Mouse (Mus musculus) liver, embryonic 14.5 days (tissue): Measurements from ENCODE around the gene Slc16a1. TPM values are rescaled to one million over a fixed set of nuclear protein-coding genes. Genes with fewer than 3 reads are reported as not detected.

Source experiments
- ATAC-seq: fragments of 200-750 bp; cut with Nextera tagmentation; 2 replicates; pipeline ENCODE4 v1.8.0; 2017; ENCODE audit warnings: moderate number of reproducible peaks, mild to moderate bottlenecking, moderate library complexity; ENCODE audit not compliant: insufficient read depth
- DNase-seq, 3 experiments: peaks; one replicate each; pipeline ENCODE4 v3.0.0-alpha.2; 2012 to 2013; ENCODE audit warnings: low read depth in 3 of 3, low spot score in 3 of 3
- H3K27ac ChIP-seq: fragments of 300-500 bp; sonication (generic); 2 replicates; pipeline ENCODE4 v1.5.1; 2014; ENCODE audit warnings: moderate library complexity, mild to moderate bottlenecking, control low read depth, inconsistent platforms
- H3K27me3 ChIP-seq: fragments of 300-500 bp; sonication (generic); 2 replicates; pipeline ENCODE4 v1.6.1; 2014; ENCODE audit warnings: mild to moderate bottlenecking, low read length, moderate library complexity; ENCODE audit not compliant: control insufficient read depth, insufficient read depth
- H3K36me3 ChIP-seq: fragments of 300-500 bp; sonication (generic); replicated peaks from 2 replicates; pipeline ENCODE4 v1.6.1; 2014; ENCODE audit warnings: low read depth; ENCODE audit not compliant: control insufficient read depth, insufficient read depth
- H3K4me1 ChIP-seq, 2 experiments: fragments of 200-500 bp in 1 of 2; fragments of 300-500 bp in 1 of 2; sonication (generic) in 1 of 2; replicated peaks; 2 replicates each; pipeline ENCODE4 v1.6.1; 2012 to 2014; ENCODE audit warnings: antibody characterized with exemption in 1 of 2, inconsistent platforms in 1 of 2, low read length in 1 of 2; ENCODE audit not compliant: control insufficient read depth in 2 of 2, insufficient read depth in 2 of 2
- H3K4me2 ChIP-seq: fragments of 300-500 bp; sonication (generic); 2 replicates; pipeline ENCODE4 v1.6.1; 2014; ENCODE audit warnings: low read depth, mild to moderate bottlenecking, control low read depth, moderate library complexity
- H3K4me3 ChIP-seq, 2 experiments: fragments of 200-500 bp in 1 of 2; fragments of 300-500 bp in 1 of 2; sonication (generic) in 1 of 2; 2 replicates each; pipeline ENCODE4 v1.5.1; 2012 to 2014; ENCODE audit warnings: low read depth in 2 of 2, low read length in 2 of 2, mild to moderate bottlenecking in 2 of 2, control low read depth in 1 of 2, inconsistent platforms in 1 of 2, moderate library complexity in 1 of 2; ENCODE audit not compliant: insufficient read depth in 1 of 2
- H3K9ac ChIP-seq: fragments of 300-500 bp; sonication (generic); replicated peaks from 2 replicates; pipeline ENCODE4 v1.6.1; 2014; ENCODE audit warnings: mild to moderate bottlenecking, control low read depth, moderate library complexity
- H3K9me3 ChIP-seq: fragments of 300-500 bp; sonication (generic); 2 replicates; pipeline ENCODE4 v1.6.1; 2016; ENCODE audit warnings: low read length, mixed read lengths; ENCODE audit not compliant: control insufficient read depth
- CTCF ChIP-seq: IDR thresholded peaks from 2 replicates; pipeline ENCODE4 v1.5.1; 2016; ENCODE audit warnings: antibody characterized with exemption, low read depth, control low read depth
- EP300 ChIP-seq: IDR thresholded peaks from 2 replicates; pipeline ENCODE4 v1.6.1; 2016; ENCODE audit warnings: antibody characterized with exemption, low read depth
- WGBS: fragments of 180-500 bp; shearing (Covaris S2); extraction: QIAGEN DNeasy Blood & Tissue Kit; methylation state at CpG from one replicate; pipeline ENCODE4 v1.1.7; 2014; ENCODE audit not compliant: insufficient replicate concordance; 5-methylcytosine and 5-hydroxymethylcytosine counted together
- polyA plus RNA-seq, 2 experiments: library from polyadenylated mRNA; depleted of rRNA in 1 of 2; stranded (reverse) in 1 of 2; unstranded in 1 of 2; fragments of >200 nt; fragmentation: Nextera tagmentation in 1 of 2; extraction: Ambion mirVana in 1 of 2; gene quantifications; 2 replicates each; pipeline versions ENCODE4 v1.2.1 to v1.2.3; 2012 to 2014

Slc16a1 gene
- polyA plus RNA-seq, 2 experiments: 38.6 to 83.8 TPM

DNA sequence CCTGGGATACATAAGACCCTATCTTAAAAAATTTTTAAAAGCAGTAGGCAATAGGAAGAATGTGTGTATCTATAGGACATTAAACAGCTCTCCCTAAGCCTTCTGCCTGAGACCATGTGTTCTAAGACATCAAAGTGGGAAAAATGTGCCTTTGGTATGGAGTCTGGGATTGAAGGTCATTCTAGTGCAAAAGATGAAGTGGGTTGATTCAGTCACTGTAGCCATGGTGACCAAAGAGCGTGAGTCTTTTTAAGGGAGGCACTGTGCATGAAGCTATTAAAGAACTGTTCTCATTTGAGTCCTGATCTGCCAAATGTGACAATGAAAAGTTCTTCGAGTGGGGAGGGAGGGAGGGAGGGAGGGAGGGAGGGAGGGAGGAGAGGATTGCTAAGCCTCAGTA, 8.7 kb upstream of the Slc16a1 start:
- H3K27me3 ChIP-seq: no peaks in the 10 kb centered on the region
- no peak overlapping the region for H3K27ac ChIP-seq
- TF ChIP-seq CTCF: no peak
- H3K9me3 ChIP-seq: no peaks in the 10 kb centered on the region
- no peak overlapping the region for H3K4me3 ChIP-seq
- 54% methylated on average over 2 of the region's 2 CpGs for WGBS
- no peak overlapping the region for H3K4me2 ChIP-seq
- peaks cover 22 to 33% of the 10 kb centered on the region in 2 experiments for H3K4me1 ChIP-seq
- H3K9ac ChIP-seq: no peak overlapping the region
- no peak for DNase-seq
- no peak for ATAC-seq
- H3K36me3 ChIP-seq: no peaks in the 10 kb centered on the region; the same call in 1 of the 2 replicates

DNA sequence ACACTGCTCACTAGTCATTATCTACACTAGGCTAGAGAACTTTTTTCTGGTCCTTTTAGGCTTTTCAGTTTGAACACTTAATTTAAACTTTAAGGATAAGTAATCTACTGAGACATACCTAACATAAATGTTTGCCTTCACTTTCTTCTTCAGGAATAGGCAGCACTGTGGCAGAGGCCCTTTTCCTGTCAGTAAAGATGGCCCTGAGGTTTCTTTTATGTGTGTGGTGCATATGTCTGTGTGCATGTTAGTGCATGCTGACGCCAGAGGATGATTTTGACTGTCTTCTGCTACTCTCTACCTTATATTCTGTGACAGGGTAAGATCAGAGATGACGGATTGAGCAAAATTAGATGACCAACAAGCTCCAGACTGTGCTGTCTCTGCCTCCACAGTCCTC, 7.5 kb upstream of the Slc16a1 start:
- ATAC-seq: no peak
- 74% methylated on average over 2 of the region's 2 CpGs for WGBS
- H3K27ac ChIP-seq: peak overlapping the region; percentile 92

DNA sequence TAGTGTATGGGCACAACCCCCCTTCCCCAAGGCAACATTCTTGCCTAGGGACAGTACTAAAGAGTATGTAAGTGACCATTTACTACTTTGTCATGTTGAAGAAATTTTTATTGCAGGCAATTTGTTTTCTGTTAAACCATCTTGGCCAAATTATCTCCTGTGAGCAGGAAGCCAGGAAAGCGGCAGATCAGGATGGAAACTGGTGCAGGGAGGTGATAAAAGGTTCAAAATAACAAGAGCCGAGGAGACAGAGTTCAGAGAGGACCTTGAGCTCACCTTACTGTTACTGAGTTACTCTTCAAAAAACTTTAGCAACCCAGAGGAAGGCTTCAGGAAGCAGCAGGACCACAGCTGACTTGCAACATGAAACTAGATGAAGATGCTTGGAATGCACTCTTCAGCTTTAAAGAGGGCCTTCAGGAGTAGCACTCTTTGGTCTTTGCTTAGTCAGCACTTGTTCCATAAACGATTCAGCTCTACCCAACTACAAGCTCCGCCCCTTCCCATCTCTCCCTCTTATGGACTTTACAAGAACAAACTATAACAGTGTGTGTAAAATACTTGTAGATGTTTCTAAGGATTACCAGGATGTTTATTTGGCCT, 5.8 kb upstream of the Slc16a1 start:
- no peaks in the 10 kb centered on the region for H3K27me3 ChIP-seq
- peak overlapping the region; percentile 73 for H3K4me2 ChIP-seq
- no peaks in the 10 kb centered on the region; the same call in 1 of the 2 replicates for H3K36me3 ChIP-seq
- no peaks in the 10 kb centered on the region for H3K9me3 ChIP-seq
- 20% methylated on average over 4 of the region's 4 CpGs for WGBS
- peaks cover 33 to 37% of the 10 kb centered on the region in 2 experiments for H3K4me1 ChIP-seq
- H3K9ac ChIP-seq: peak overlapping the region; percentile 76
- peak overlapping the region; percentile 46 to 52 for H3K4me3 ChIP-seq
- ATAC-seq (peak; percentile 88), DNase-seq (peak; percentile 73 to 81 (median 78))
- TF ChIP-seq CTCF (no peak), EP300 (peak; percentile 92)
- peak overlapping the region; percentile 92 for H3K27ac ChIP-seq

More for the DNA sequence above, 7.5 kb upstream of the Slc16a1 start:
- no peak overlapping the region for H3K4me2 ChIP-seq
- no peaks in the 10 kb centered on the region; the same call in 1 of the 2 replicates for H3K36me3 ChIP-seq
- H3K27me3 ChIP-seq: no peaks in the 10 kb centered on the region
- H3K4me3 ChIP-seq: no peak overlapping the region
- TF ChIP-seq CTCF: no peak
- TF ChIP-seq EP300: no peak
- no peak for DNase-seq
- no peak overlapping the region for H3K9ac ChIP-seq
- H3K9me3 ChIP-seq: no peaks in the 10 kb centered on the region
- H3K4me1 ChIP-seq: peaks cover 23 to 33% of the 10 kb centered on the region in 2 experiments

DNA sequence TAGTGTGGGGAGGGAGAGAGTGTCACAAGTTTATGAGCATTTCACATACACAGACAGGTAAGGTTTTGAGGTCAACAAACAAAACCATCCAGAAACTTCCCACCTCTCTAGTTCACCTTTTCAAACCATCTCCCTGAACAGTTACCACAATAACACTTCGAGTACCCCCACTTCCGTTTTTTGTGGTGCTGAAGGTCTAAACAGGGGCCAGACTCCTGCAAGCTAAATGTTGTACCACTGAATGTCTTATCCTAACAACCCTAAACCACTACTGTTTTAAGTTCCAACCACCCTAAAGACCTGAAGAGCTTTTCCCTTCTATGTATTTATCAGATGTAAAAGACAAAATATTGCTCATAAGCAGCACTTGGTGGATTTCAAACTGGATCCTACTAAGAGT, 2.0 kb upstream of the Slc16a1 start:
- no peak for ATAC-seq
- H3K9me3 ChIP-seq: no peaks in the 10 kb centered on the region
- no peaks in the 10 kb centered on the region for H3K27me3 ChIP-seq
- peaks cover 33 to 42% of the 10 kb centered on the region in 2 experiments for H3K4me1 ChIP-seq
- 47% methylated on average over 2 of the region's 2 CpGs for WGBS
- no peak for TF ChIP-seq EP300
- no peak for TF ChIP-seq CTCF
- H3K4me3 ChIP-seq: peak overlapping the region in 1 of 2 experiments; percentile 76; a peak in 3 of 4 replicates
- no peaks in the 10 kb centered on the region; the same call in 1 of the 2 replicates for H3K36me3 ChIP-seq
- DNase-seq: no peak
- H3K9ac ChIP-seq: peak overlapping the region; percentile 98
- peak overlapping the region; percentile 82 for H3K4me2 ChIP-seq
- peak overlapping the region; percentile 85 for H3K27ac ChIP-seq

DNA sequence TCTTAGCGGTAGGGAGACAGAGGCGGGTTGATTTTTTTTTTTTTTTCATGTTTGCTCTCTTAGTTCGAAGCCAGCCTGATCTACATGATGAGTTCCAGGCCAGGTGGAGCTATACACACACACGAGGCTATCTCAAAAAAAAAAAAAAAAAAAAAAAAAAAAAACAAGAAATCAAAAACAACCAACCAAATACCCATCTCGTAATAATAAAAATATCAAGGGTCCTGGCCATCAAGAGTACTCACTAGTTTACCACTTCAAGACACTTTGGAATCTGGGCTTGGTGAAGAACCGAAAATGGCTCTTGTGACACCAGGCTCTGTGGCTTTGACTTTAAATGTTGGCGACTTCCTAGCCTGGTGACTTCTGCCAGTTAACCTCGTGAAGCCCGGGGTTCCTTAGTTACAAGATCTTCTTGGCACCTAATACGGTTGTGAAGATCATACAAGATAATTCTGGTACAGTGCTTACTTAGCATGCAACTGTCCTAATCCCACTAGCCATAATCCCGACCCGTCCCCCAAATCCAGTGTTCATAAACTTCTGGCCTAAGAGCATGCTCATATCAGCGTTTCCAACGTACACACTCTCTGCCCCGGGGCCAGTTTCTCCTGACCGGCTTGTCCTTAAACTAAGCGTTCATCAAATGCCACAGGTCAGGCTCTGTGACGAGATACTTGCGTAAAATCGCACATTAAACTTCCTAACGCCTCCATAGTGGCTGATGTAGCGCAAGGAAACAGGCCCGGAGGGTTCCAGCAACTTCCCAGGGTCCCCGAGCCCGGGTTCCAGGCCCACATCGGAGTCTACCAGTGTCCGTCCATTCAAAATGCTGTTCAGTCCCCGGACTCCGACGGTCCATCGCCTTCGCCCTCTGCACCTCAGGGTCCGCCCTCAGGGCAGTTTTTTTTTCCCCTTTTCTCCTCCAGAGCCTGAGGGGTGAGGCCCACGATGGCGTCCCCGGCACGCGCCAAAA, 753 bp upstream of the Slc16a1 start:
- 6% methylated on average over 38 of the region's 38 CpGs for WGBS
- peak in 1 of 3 experiments; percentile 41 for DNase-seq
- Histone ChIP-seq H3K4me2 (peak overlapping the region; percentile 82), H3K36me3 (peaks cover 2% of the 10 kb centered on the region; the same call in 1 of the 2 replicates), H3K9ac (peak overlapping the region; percentile 98), H3K27ac (peak overlapping the region; percentile 85), H3K9me3 (no peaks in the 10 kb centered on the region), H3K4me1 (peaks cover 28 to 40% of the 10 kb centered on the region in 2 experiments), H3K4me3 (peak overlapping the region; percentile 76 to 80), H3K27me3 (no peaks in the 10 kb centered on the region)
- no peak; the same call in 1 of the 2 replicates for TF ChIP-seq EP300
- no peak for TF ChIP-seq CTCF
- ATAC-seq: peak; percentile 59
